Mouse (Mus musculus) G1E-ER4 (cell line): ENCODE data around the gene Camsap2. TPM values are rescaled to one million over a fixed set of nuclear protein-coding genes. Genes with fewer than 3 reads are reported as not detected.

Source experiments
- GATA1 ChIP-seq: IDR thresholded peaks from one replicate; pipeline ENCODE4 v1.8.0; 2012; ENCODE audit warnings: low read length, inconsistent platforms
- polyA plus RNA-seq: library from polyadenylated mRNA; stranded (reverse); fragments of >175 nt; gene quantifications from 2 replicates; pipeline ENCODE4 v1.2.3, GENCODE M21; 2012

The Camsap2 gene
- polyA plus RNA-seq, 1 experiment, result 25.9 TPM

- TF ChIP-seq GATA1, result no peak
These were observed 122.1 kb downstream of the Camsap2 start for GRCm38 (mm10) chr1:136223758-136224342.

- TF ChIP-seq GATA1, result no peak
These were observed 123.5 kb downstream of the Camsap2 start for GRCm38 (mm10) chr1:136222386-136222785.

- TF ChIP-seq GATA1, result no peak
These were observed 125.7 kb downstream of the Camsap2 start for GRCm38 (mm10) chr1:136220037-136220871.

Other genes starting within 250 kb of the Camsap2 start
- gene Kif21b, start 214.7 kb downstream of the Camsap2 start, polyA plus RNA-seq, result 31.1 and 33.0 TPM in 2 replicates
- gene Mroh3, start 133.3 kb downstream of the Camsap2 start, polyA plus RNA-seq, result not detected in 2 replicates
- 0.05 and 0.19 TPM in 2 replicates for gene Inava, start 111.8 kb downstream of the Camsap2 start, polyA plus RNA-seq
- gene Gpr25, start 85.2 kb downstream of the Camsap2 start, polyA plus RNA-seq, result not detected in 2 replicates
- gene Ddx59, start 69.2 kb upstream of the Camsap2 start, polyA plus RNA-seq, result 2.9 and 5.0 TPM in 2 replicates
- 1.8 and 2.0 TPM in 2 replicates for gene Kif14, start 120.2 kb upstream of the Camsap2 start, polyA plus RNA-seq